Mouse (Mus musculus): Measurements from ENCODE around the gene Siva1.

Gene Siva1

GRCm38 (mm10) chr12:112621900-112622299 is 22.6 kb upstream of the Siva1 start:
- CTCF ChIA-PET, result interaction anchor here (1.2 kb wide), 1 partner anchor 69 kb away, joined by 4 read pairs; no protein-coding TSS in a partner anchor

DNA sequence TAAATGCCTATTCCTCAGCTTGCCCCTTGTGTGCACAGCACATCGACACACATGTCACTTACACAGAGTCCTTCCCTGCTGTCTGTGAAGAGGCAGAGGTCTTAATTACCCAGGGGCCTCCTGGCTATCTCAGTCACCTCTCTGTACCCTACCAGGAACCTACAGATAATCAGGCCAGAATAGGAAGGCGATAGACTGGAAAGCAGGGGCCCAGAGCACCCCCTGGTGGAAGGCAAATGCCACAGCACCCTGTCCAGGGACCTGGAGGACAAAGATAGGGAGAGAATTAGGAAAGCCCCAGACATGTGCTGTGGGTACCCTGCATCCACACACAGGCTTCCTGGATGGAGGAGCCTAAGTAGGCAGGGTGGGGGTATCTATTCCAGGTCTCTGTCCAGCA is 20.7 kb upstream of the Siva1 start:
- CTCF ChIA-PET, result interaction anchor here (0.7 to 1.4 kb wide), 3 partner anchors 9 to 61 kb away, joined by 3 to 4 read pairs (median 4); partner anchors contain the start of gene Akt1

DNA sequence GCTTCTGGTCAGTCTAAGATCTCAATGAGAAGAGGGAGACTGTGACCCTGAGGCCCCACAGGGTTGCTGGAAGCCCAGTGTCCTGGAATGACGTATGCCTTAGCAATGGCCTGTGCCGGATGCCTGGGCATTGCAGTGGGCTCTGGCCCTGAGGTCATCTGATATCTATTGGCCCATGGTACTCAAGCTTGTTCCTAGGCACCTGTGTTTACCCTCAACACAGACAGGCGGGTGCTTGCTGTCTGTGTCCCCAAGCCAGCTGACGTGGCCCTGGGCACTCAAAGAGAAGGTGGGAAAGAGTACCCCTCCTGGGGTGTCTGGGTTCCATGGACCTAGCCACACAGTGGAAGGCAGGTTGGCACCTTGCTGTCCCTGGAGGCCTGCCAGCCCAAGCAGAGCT is 18.8 kb upstream of the Siva1 start:
- CTCF ChIA-PET, result no interaction called here

GRCm38 (mm10) chr12:112626455-112626854 is 18.0 kb upstream of the Siva1 start:
- CTCF ChIA-PET, result no interaction called here

GRCm38 (mm10) chr12:112627097-112627881 is 17.2 kb upstream of the Siva1 start:
- CTCF ChIA-PET, result interaction anchor here (0.6 kb wide), 1 partner anchor 860 kb away, joined by 7 read pairs; no protein-coding TSS in a partner anchor

GRCm38 (mm10) chr12:112628197-112628596 is 16.3 kb upstream of the Siva1 start:
- CTCF ChIA-PET, result interaction anchor here (0.6 kb wide), 1 partner anchor 859 kb away, joined by 7 read pairs; no protein-coding TSS in a partner anchor

DNA sequence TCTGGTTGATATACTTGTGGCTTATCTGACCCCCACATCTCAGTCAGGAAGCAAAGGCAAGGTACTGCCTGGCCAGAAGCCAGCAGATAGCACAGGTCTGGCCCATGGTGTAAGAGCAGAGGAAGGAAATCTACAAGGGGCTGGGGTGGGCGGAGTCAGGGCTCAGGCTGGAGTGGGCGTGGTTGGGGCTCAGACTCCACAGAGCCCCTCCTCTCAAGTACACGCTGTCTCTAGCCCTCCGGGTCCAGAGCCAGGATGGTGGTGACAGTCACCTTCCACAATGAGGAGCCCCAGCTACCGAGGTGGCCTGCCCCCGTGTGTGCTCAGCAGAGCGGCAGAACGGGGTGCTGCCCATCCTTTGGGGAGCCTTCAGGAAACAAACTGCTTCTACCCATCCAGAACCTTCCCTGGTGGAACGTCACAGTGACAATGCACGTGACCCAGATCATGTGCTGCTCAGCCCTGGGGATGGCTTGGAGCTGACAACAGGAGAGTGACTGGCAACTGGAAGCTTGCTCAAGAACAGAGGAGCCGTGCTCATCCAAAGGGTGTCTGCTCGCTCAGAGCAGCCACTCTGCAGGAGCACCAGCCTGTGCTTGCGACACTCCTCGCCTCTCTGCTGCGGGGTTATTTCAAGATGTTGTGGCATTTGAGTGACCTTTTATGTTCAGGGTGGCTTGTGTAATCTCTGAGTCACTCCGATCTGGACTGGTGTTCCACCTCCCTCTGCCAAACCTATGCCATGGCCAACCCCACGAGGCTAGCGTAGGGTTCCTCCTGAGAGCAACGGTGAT is 15.4 kb upstream of the Siva1 start:
- CTCF ChIA-PET, result interaction anchor here (0.6 to 0.7 kb wide), 3 partner anchors 37 to 524 kb away, joined by 3 to 8 read pairs (median 3); no protein-coding TSS in a partner anchor

GRCm38 (mm10) chr12:112630029-112630428 is 14.4 kb upstream of the Siva1 start:
- CTCF ChIA-PET, result interaction anchor here (0.7 kb wide), 2 partner anchors 16 to 41 kb away, joined by 3 to 9 read pairs; no protein-coding TSS in a partner anchor

DNA sequence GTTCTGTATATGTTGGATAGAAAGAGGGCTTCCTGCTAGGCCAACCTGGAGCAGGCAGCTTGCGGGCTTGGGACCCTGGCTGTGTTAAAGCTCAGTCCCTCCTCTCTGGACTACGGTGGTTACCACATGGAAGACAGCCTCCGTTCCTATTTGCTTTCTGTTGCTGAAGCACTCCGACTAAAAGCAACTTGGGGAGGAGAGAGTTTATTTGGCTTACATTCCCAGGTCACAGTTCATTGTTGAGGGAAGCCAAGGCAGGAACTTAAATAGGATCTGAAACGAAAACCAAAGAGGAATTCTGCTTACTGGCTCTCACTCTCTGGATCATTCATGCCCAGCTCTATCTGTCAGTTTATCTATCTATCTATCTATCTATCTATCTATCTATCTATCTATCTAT is 13.7 kb upstream of the Siva1 start:
- CTCF ChIA-PET, result interaction anchor here (0.5 kb wide), 1 partner anchor 64 kb away, joined by 5 read pairs; no protein-coding TSS in a partner anchor

- CTCF ChIA-PET, result no interaction called here
These were observed 13.0 kb upstream of the Siva1 start for GRCm38 (mm10) chr12:112631472-112631871.

DNA sequence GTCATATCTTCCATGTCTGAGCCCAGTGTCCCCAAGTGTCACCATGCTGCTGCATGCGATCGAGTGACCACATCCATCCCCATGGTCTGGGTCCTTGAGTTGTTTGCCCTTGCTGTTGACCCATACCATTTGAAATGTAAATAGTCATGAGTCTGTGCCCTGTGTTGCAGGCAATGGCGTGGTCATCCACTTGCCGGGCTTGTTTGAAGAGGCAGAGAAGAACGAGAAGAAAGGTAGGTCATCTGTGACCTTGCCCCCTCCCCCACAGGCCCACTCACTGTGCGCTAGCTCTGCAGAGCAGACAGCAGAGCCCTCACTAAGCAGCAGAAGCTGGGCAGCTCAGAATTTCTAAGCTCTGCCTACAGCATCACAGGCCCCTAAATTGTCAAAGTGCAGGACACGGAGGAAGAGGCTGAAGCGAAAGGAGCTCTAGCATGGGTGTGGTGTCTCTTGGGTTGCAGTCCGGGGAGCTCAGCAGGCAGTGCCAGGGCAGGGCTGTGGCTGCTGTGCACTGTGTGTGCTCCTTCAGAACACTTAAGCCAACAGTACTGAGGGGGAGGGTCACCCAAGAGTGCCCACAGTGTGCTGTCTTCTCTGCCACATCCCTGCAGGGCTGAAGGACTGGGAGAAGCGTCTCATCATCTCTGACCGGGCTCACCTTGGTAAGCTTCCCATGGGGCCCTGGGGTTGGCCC is 12.2 kb upstream of the Siva1 start:
- CTCF ChIA-PET, result no interaction called here

DNA sequence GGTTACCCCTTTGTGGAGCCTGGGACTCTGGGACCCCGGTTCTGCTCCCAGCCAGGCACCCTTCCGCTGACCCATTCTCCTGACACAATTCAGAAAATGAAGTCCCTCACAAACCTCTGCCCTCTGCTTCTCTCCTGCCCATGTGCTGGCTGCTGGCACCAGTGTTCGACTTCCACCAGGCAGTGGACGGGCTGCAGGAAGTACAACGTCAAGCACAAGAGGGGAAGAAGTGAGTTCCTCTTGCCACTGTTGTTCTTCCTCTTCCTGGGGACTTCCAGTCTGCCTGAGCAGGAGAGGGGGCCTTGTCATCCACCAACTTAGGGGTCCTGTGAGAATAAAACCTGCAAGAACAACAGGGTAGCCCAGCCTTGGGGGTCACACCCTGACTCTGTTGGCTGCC is 11.6 kb upstream of the Siva1 start:
- CTCF ChIA-PET, result no interaction called here

DNA sequence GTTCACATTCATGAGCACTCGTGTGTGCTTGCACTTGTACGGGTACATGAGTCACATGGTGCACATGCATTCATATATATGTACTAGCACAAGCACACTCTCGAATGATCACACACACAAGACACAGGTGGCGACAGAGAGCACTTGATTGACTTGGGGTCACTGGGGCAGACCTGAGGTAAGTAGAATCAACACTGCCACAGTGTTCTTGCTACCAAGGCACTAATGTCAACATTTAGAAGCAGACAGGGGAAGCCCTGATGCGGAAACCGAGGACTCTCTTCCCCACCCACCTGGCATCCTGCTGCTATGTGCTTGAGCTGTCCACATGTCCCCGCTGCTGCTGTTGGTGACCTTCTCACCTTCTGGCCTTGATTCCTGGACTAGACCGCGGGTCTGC is 10.8 kb upstream of the Siva1 start:
- CTCF ChIA-PET, result no interaction called here

GRCm38 (mm10) chr12:112639526-112639925 is 5.0 kb upstream of the Siva1 start:
- CTCF ChIA-PET, result interaction anchor here (0.6 kb wide), 1 partner anchor 82 kb away, joined by 5 read pairs; no protein-coding TSS in a partner anchor

DNA sequence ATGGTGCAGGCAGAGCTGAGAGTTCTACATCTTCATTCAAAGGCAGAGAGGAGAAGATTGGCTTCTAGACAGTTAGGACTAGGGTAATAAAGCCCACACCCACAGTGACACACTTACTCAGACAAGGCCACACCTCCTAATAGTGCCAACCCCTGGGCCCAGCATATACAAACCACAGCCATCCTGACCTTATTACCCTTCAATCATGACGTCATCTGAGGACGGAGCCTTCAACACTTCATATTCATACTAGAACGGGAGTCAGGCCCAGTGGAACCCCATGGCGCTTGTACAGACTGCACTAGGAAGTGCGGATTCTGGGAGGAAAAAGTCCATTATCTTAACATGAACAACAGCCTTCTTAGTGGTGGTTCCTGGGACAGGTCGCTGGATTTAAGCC is 1.4 kb upstream of the Siva1 start:
- CTCF ChIA-PET, result no interaction called here

DNA sequence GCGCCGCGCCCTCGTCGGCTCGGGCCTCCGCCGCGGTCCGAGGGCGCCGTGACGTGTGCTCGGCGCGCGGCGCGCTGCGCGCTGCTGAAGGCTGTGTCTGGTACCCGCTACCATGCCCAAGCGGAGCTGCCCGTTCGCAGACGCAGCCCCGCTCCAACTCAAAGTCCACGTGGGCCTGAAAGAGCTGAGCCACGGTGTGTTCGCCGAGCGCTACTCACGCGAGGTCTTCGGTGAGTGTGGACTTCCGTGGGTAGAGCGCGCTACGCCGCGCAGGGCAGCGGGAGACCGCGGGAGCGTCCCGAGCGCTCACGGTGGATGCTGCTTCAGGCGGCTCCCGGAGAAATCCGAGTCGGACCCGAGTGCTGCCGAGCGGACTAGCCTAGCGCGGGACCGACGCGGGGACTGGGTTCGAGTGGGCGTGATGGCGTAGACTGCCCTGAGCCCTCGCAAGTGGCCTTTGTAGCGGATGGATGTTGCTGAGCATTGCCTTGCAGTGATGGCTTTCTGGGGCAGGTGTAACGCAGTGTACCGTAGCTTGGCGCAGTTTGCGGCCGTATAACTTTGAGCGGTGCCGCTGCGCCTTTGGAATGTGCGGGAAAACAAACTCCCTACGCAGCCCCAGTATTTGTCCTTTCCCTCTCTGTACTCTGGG is 502 bp downstream of the Siva1 start:
- CTCF ChIA-PET, result interaction anchor here (0.8 kb wide), 1 partner anchor 34 kb away, joined by 3 read pairs; no protein-coding TSS in a partner anchor

DNA sequence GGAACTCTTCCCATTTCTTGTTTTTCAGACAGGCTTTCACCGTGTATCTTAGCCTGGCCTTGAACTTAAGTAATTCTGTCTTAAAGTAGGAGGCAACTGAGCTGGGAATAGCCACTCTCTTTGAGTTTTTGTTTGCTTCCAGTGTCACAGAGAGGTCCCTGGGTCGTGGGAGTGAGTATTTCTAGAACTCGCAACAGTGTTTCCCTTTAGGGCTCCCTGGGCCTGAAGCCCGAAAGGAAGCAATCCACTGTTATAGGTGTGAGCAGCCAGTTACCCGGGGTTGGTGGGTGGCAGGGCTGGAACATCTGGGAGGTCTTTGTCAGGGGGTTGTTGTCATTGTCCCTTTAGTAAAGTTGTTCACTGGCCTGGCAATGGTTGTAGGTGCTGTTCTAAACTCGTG is 1.7 kb downstream of the Siva1 start:
- CTCF ChIA-PET, result interaction anchor here (0.6 kb wide), 1 partner anchor 16 kb away, joined by 9 read pairs; no protein-coding TSS in a partner anchor

DNA sequence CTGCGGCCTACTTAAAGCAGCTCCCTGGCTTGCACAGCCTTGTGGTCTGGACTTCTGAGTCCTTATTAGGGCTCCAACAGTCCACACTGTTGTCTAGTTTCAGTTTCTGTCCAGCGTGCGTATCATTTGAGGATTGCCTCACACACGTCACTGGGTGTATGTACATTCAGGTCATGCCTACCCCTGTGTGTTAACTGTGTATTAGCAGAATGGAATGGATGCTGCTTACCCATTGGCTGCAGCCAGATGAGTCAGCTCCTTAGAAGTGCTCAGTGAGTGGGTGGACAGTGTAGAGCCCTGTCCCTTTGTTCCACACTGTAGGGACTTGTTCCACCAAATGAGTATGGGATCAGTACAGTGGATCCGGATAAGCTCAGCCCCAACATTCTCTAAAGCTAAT is 3.6 kb downstream of the Siva1 start:
- CTCF ChIA-PET, result no interaction called here

- CTCF ChIA-PET, result interaction anchor here (1.2 kb wide), 1 partner anchor 54 kb away, joined by 4 read pairs; no protein-coding TSS in a partner anchor
These were observed 7.4 kb downstream of the Siva1 start for GRCm38 (mm10) chr12:112651778-112652439.

GRCm38 (mm10) chr12:112653157-112653824 is 8.8 kb downstream of the Siva1 start:
- CTCF ChIA-PET, result interaction anchor here (0.8 kb wide), 1 partner anchor 54 kb away, joined by 3 read pairs; no protein-coding TSS in a partner anchor

All from spleen, embryonic (tissue).